Mouse (Mus musculus) cerebellum, adult 2 months (tissue): ENCODE data around the gene Smc1a.

Experiments used
- CTCF ChIP-seq: fragments of 200-500 bp; IDR thresholded peaks from 2 replicates; pipeline ENCODE4 v1.5.1; 2011; ENCODE audit warnings: low read depth, mild to moderate bottlenecking, control low read depth, low read length, moderate library complexity, borderline replicate concordance; ENCODE audit not compliant: insufficient read depth
- POLR2A ChIP-seq: fragments of 200-500 bp; IDR thresholded peaks from 2 replicates; pipeline ENCODE4 v1.6.1; 2011; ENCODE audit warnings: low read length, control low read depth, borderline replicate concordance; ENCODE audit not compliant: insufficient read depth

DNA sequence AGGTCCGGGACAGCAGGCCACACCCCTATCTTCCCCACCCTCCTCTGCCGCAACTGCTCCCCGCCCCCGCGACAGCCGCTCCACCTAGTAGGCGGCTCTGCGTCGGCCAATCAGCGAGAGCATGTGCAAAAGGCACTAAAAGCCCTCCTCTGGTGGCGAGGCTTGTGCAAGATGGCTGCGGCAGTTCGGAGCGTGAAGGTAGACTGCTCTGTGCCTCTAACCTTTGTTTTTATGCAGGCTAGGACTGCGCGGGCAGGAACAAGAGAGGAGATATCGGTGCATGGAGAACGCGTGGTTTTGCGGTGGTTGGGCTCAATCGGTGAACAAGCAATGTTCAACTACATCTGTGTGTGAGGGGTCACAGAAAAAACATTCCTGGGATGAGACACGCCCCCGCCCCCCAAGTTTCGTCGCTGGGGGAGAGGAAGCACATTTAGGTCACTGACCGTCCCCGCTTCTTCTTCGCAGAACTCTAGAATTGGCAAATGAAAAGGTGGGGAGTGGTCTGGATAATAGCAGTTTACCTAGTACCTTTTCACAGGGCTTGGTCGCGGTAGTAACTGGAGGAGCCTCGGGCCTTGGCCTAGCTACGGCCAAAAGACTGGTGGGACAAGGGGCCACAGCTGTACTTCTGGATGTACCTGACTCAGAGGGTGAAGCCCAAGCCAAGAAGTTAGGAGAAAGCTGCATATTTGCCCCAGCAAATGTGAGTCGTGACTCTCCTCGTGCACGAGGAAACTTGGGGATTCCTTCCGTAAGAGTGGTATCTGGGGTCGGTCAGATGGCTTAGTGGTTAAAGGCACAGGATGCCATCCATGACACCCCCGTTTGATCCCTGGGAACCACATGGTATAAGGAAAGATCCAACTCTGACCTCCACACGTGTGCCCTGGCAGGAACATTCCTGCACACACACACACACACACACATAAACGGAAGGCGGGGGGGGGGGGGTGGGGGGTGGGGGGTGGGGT is 14.2 kb upstream of the Smc1a start, which contains the start of gene Hsd17b10:
- TF ChIP-seq CTCF: no peak
- TF ChIP-seq POLR2A: peak; percentile 80
